Mouse (Mus musculus) hindbrain, embryonic 13.5 days (tissue): ENCODE results near the gene Fbxl15. TPM values are rescaled to one million over a fixed set of nuclear protein-coding genes. Genes with fewer than 3 reads are reported as not detected.

Experiments
- ATAC-seq: fragments of 200-750 bp; cut with Nextera tagmentation; 2 replicates; pipeline ENCODE4 v1.8.0; 2017; ENCODE audit warnings: moderate TSS enrichment; ENCODE audit not compliant: low FRiP score
- H3K27ac ChIP-seq: fragments of 300-500 bp; sonication (generic); 2 replicates; pipeline ENCODE4 v1.5.1; 2015; ENCODE audit warnings: inconsistent platforms, mild to moderate bottlenecking, moderate library complexity
- H3K27me3 ChIP-seq: fragments of 300-500 bp; sonication (generic); 2 replicates; pipeline ENCODE4 v1.6.1; 2015; ENCODE audit warnings: mild to moderate bottlenecking, inconsistent platforms
- H3K36me3 ChIP-seq: fragments of 300-500 bp; sonication (generic); 2 replicates; pipeline ENCODE4 v1.6.1; 2015; ENCODE audit warnings: mild to moderate bottlenecking, inconsistent platforms
- H3K4me1 ChIP-seq: fragments of 300-500 bp; sonication (generic); replicated peaks from 2 replicates; pipeline ENCODE4 v1.6.1; 2015; ENCODE audit warnings: inconsistent platforms
- H3K4me2 ChIP-seq: fragments of 300-500 bp; sonication (generic); 2 replicates; pipeline ENCODE4 v1.6.1; 2015; ENCODE audit warnings: inconsistent platforms, mild to moderate bottlenecking, moderate library complexity
- H3K4me3 ChIP-seq: fragments of 300-500 bp; sonication (generic); 2 replicates; pipeline ENCODE4 v1.5.1; 2015; ENCODE audit warnings: mild to moderate bottlenecking, inconsistent platforms
- H3K9ac ChIP-seq: fragments of 300-500 bp; sonication (generic); 2 replicates; pipeline ENCODE4 v1.6.1; 2015; ENCODE audit warnings: mild to moderate bottlenecking, inconsistent platforms
- H3K9me3 ChIP-seq: fragments of 300-500 bp; sonication (generic); 2 replicates; pipeline ENCODE4 v1.6.1; 2016; ENCODE audit warnings: inconsistent platforms
- WGBS: fragments of 180-500 bp; shearing (Covaris S2); methylation state at CpG from one replicate; pipeline ENCODE4 v1.1.7; 2015; 5-methylcytosine and 5-hydroxymethylcytosine counted together
- polyA plus RNA-seq: library from polyadenylated mRNA; unstranded; fragments of >200 nt; fragmentation: Nextera tagmentation; extraction: Ambion mirVana; gene quantifications from 2 replicates; pipeline ENCODE4 v1.2.1, GENCODE M21; 2015

The Fbxl15 gene
- polyA plus RNA-seq, 1 experiment from 2014 or later, result 39.8 TPM

DNA sequence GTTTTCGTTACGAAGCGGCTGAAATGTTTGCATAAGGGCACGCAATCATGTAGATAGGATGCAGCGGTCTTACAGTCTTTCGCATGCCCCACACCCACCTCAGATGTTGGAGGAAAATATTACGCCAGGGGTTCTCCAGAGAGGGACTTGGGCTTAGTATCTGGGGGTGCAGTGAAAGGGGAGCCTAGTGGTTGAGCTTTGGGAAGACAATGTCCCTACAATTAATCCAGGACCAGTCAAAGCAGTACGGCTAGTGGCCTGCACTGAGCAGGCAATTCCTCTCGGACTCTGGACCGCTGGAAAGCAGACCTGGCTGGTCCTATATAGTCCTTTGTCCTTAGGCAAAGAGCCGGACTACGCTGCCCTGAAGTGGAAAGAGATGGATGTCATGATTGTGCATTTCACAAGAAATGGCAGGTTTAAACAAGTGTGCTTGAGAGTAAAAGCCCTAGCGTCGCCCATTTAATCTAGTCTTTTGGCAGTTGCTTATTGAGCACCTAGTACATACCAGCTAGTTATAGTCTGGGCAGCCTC lies 386 bp upstream of the Fbxl15 start:
- no peak for ATAC-seq
- H3K27me3 ChIP-seq, result peaks cover 33% of the 10 kb centered on the region
- H3K9ac ChIP-seq, result peak overlapping the region; percentile 84
- H3K4me2 ChIP-seq, result peak overlapping the region; percentile 99
- no peaks in the 10 kb centered on the region for H3K9me3 ChIP-seq
- H3K4me3 ChIP-seq, result peak overlapping the region; percentile 61
- peaks cover 68% of the 10 kb centered on the region for H3K4me1 ChIP-seq
- 27% methylated on average over 14 of the region's 14 CpGs for WGBS
- H3K27ac ChIP-seq, result peak overlapping the region; percentile 97
- peaks cover 26% of the 10 kb centered on the region for H3K36me3 ChIP-seq

GRCm38 (mm10) chr19:46329031-46329641 lies 1.2 kb downstream of the Fbxl15 start:
- H3K9ac ChIP-seq, result peak overlapping the region; percentile 84
- H3K4me2 ChIP-seq, result peak overlapping the region; percentile 99
- WGBS, result 2% methylated on average over 53 of the region's 54 CpGs
- H3K27me3 ChIP-seq, result peaks cover 19% of the 10 kb centered on the region
- peak overlapping the region; percentile 61 for H3K4me3 ChIP-seq
- peaks cover 26% of the 10 kb centered on the region for H3K36me3 ChIP-seq
- H3K9me3 ChIP-seq, result no peaks in the 10 kb centered on the region
- H3K27ac ChIP-seq, result peak overlapping the region; percentile 97
- peak; percentile 6 for ATAC-seq
- peaks cover 56% of the 10 kb centered on the region for H3K4me1 ChIP-seq

GRCm38 (mm10) chr19:46329951-46330350 lies 2.0 kb downstream of the Fbxl15 start:
- peak overlapping the region; percentile 99 for H3K4me2 ChIP-seq
- H3K36me3 ChIP-seq, result peaks cover 26% of the 10 kb centered on the region
- peak overlapping the region; percentile 61; the same call in 1 of the 2 replicates for H3K4me3 ChIP-seq
- no peaks in the 10 kb centered on the region for H3K9me3 ChIP-seq
- H3K9ac ChIP-seq, result peak overlapping the region; percentile 24; the same call in 1 of the 2 replicates
- peaks cover 48% of the 10 kb centered on the region for H3K4me1 ChIP-seq
- peaks cover 11% of the 10 kb centered on the region for H3K27me3 ChIP-seq
- no peak overlapping the region for H3K27ac ChIP-seq
- no peak for ATAC-seq
- 6% methylated on average over 16 of the region's 16 CpGs for WGBS

DNA sequence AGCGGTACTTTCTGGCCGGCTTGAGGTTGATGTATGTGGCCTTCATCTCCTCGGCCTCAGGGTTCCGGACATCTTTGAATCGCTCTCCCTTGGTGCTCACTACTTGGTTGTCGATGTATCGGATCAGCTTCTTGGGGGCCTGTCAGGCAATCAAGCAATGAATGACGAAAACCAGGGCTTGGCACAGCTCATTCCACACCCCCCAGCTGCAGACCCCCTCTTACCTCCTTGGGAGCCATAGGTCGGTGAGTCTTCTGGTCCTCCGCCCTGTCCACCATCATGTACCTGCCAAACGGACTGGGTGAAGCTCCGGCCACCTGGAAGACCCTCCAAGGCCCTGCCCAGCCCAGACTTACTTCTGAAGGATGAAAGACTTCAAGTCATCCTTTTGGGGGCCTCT lies 2.7 kb downstream of the Fbxl15 start:
- Histone ChIP-seq H3K36me3 (peaks cover 26% of the 10 kb centered on the region), H3K27me3 (peaks cover 4% of the 10 kb centered on the region), H3K9me3 (no peaks in the 10 kb centered on the region), H3K27ac (no peak overlapping the region), H3K4me1 (peaks cover 42% of the 10 kb centered on the region), H3K4me3 (no peak overlapping the region), H3K9ac (peak overlapping the region; percentile 24; the same call in 1 of the 2 replicates), H3K4me2 (no peak overlapping the region)
- WGBS, result 93% methylated on average over 12 of the region's 12 CpGs
- ATAC-seq, result no peak

GRCm38 (mm10) chr19:46331326-46331725 lies 3.3 kb downstream of the Fbxl15 start:
- no peak for ATAC-seq
- H3K9ac ChIP-seq, result no peak overlapping the region; the same call in 1 of the 2 replicates
- WGBS, result 93% methylated on average over 14 of the region's 14 CpGs
- H3K4me3 ChIP-seq, result no peak overlapping the region
- H3K27me3 ChIP-seq, result no peaks in the 10 kb centered on the region
- H3K4me1 ChIP-seq, result peaks cover 37% of the 10 kb centered on the region
- H3K27ac ChIP-seq, result no peak overlapping the region
- H3K4me2 ChIP-seq, result peak overlapping the region; percentile 17; the same call in 1 of the 2 replicates
- no peaks in the 10 kb centered on the region for H3K9me3 ChIP-seq
- peaks cover 26% of the 10 kb centered on the region for H3K36me3 ChIP-seq

DNA sequence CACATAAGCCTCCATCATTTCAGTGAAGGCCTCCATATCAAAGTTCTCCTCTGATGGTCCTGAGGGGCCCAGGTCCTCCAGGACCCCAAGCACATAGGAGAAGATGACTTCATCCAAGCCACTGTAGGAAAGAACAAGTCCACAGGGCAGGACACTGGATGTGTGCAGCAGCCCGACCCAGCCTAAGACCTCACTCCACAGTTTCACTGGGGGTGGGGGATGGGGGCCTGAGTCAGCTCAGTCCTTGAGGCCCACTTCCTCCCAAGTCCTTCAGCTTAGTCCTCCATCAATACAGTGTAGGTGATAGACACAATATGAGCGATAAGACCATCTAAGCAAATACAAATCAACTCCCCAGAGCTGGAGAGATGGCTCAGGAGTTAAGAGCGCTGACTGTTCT lies 4.0 kb downstream of the Fbxl15 start:
- peaks cover 26% of the 10 kb centered on the region for H3K36me3 ChIP-seq
- H3K27me3 ChIP-seq, result no peaks in the 10 kb centered on the region
- no peaks in the 10 kb centered on the region for H3K9me3 ChIP-seq
- H3K4me1 ChIP-seq, result peaks cover 39% of the 10 kb centered on the region
- 0 out of 2 replicates have a peak overlapping the region, but pooled peaks have one; percentile 26 for H3K9ac ChIP-seq
- H3K4me2 ChIP-seq, result peak overlapping the region; percentile 1; the same call in 1 of the 2 replicates
- 91% methylated on average over 3 of the region's 3 CpGs for WGBS
- no peak overlapping the region for H3K27ac ChIP-seq
- ATAC-seq, result no peak
- H3K4me3 ChIP-seq, result no peak overlapping the region

- 42% methylated on average over 7 of the region's 7 CpGs for WGBS
- no peak overlapping the region for H3K4me3 ChIP-seq
- no peaks in the 10 kb centered on the region for H3K9me3 ChIP-seq
- H3K4me1 ChIP-seq, result peaks cover 40% of the 10 kb centered on the region
- H3K4me2 ChIP-seq, result no peak overlapping the region
- 0 out of 2 replicates have a peak overlapping the region, but pooled peaks have one; percentile 6 for H3K27ac ChIP-seq
- H3K27me3 ChIP-seq, result no peaks in the 10 kb centered on the region
- peaks cover 26% of the 10 kb centered on the region for H3K36me3 ChIP-seq
- H3K9ac ChIP-seq, result 0 out of 2 replicates have a peak overlapping the region, but pooled peaks have one; percentile 0
- ATAC-seq, result no peak
Observed at GRCm38 (mm10) chr19:46332721-46333339, 4.8 kb downstream of the Fbxl15 start.

DNA sequence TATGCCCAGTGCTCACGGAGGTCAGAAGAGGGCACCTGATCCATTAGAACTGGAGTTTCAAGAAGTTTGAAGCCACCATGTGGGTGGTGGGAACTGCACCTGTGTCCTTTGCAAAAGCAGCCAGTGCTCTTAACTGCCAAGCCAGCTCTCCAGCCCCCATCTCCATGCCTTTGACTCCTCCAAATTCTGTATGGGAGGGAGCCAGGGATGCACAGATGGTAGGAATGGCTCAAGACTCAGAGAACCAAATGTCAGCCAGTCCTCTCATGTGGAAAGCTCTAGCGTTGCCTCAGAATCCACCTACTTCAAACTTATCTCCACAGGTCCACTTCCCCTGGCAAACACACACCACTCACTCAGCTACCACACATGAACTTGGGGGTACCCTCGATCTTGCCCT lies 5.9 kb downstream of the Fbxl15 start:
- no peak for ATAC-seq
- WGBS, result 92% methylated on average over 3 of the region's 3 CpGs

GRCm38 (mm10) chr19:46337719-46338330 lies 9.8 kb downstream of the Fbxl15 start:
- peaks cover 28% of the 10 kb centered on the region for H3K4me1 ChIP-seq
- peak; percentile 19; the same call in 1 of the 2 replicates for ATAC-seq
- H3K4me3 ChIP-seq, result peak overlapping the region; percentile 73
- H3K27ac ChIP-seq, result peak overlapping the region; percentile 88
- H3K9me3 ChIP-seq, result no peaks in the 10 kb centered on the region
- H3K36me3 ChIP-seq, result no peaks in the 10 kb centered on the region
- H3K27me3 ChIP-seq, result peaks cover 5% of the 10 kb centered on the region; the same call in 1 of the 2 replicates
- peak overlapping the region; percentile 84 for H3K9ac ChIP-seq
- H3K4me2 ChIP-seq, result peak overlapping the region; percentile 69
- WGBS, result 32% methylated on average over 15 of the region's 15 CpGs

More for the DNA sequence above, 5.9 kb downstream of the Fbxl15 start:
- peaks cover 26% of the 10 kb centered on the region for H3K36me3 ChIP-seq
- no peaks in the 10 kb centered on the region for H3K27me3 ChIP-seq
- no peak overlapping the region for H3K9ac ChIP-seq
- no peak overlapping the region for H3K27ac ChIP-seq
- peaks cover 39% of the 10 kb centered on the region for H3K4me1 ChIP-seq
- no peak overlapping the region for H3K4me2 ChIP-seq
- no peaks in the 10 kb centered on the region for H3K9me3 ChIP-seq
- H3K4me3 ChIP-seq, result no peak overlapping the region

DNA sequence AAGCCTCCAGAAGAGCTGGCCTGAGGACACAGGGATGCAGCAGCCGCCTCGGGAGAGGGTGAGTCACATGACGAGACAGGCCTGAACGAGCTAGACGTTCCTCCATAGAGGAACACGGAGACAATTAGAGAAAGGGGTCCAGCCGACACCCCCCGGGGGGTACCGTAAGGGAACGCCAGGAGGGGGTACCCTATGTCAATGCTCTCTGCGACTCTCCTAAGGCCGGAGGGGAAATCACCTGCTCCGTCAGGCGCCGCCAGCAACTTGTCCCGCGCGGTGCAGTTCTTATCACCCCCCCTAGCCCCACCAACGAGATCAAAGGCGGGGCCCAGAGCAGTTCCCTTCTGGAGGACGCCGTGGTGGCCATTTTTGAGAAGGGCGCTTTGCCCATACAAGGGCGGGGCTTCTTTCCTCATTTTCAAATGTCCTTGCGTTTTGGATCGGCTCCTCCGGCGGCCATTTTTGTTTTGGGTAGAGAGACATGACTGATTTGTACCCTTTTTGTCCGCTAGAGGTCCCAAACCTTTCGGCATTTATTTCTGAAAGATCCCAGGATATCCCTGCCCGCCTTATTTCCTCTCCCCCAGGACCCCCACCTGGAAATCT lies 10.4 kb downstream of the Fbxl15 start, which contains the start of gene Cuedc2:
TSS of gene Cuedc2 (minus strand) at position 372 of the 606 bp plus-strand sequence.
- ATAC-seq, result peak; percentile 88
- peaks cover 27% of the 10 kb centered on the region for H3K4me1 ChIP-seq
- peak within 1 kb of the TSS; percentile 69 for H3K4me2 ChIP-seq
- H3K36me3 ChIP-seq, result no peaks in the 10 kb centered on the region
- H3K27me3 ChIP-seq, result peaks cover 6% of the 10 kb centered on the region; the same call in 1 of the 2 replicates
- H3K4me3 ChIP-seq, result peak within 1 kb of the TSS; percentile 73
- peak within 1 kb of the TSS; percentile 84 for H3K9ac ChIP-seq
- H3K27ac ChIP-seq, result peak within 1 kb of the TSS; percentile 88
- under 1% methylated on average over 31 of the region's 31 CpGs for WGBS
- H3K9me3 ChIP-seq, result no peaks in the 10 kb centered on the region

DNA sequence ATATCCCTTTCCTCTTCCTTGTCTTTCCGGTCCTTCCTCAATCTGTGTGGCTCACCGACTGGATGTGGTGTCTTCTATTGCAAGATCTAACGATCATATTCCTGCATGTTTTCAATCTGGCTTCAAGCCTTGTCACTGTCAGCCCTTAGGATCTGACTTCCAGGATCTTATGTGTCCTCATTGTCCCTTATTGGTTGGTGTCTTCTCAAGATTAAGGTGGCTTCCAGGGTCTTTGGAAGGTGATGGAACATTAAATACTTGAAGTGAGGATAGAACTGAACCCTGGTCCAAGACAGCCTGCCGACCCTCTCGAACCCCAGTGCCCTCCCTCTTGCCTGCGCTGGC lies 10.9 kb downstream of the Fbxl15 start:
- peaks cover 27% of the 10 kb centered on the region for H3K4me1 ChIP-seq
- peak; percentile 17; the same call in 1 of the 2 replicates for ATAC-seq

More for the DNA sequence above, 10.9 kb downstream of the Fbxl15 start:
- Histone ChIP-seq H3K4me2 (peak overlapping the region; percentile 69), H3K4me3 (peak overlapping the region; percentile 73), H3K27ac (peak overlapping the region; percentile 69), H3K36me3 (no peaks in the 10 kb centered on the region), H3K27me3 (peaks cover 9% of the 10 kb centered on the region; the same call in 1 of the 2 replicates), H3K9ac (peak overlapping the region; percentile 55), H3K9me3 (no peaks in the 10 kb centered on the region)
- whole genome bisulfite sequencing, result 57% methylated on average over 6 of the region's 6 CpGs
